Mouse (Mus musculus) kidney, adult 2 months (tissue): Measurements from ENCODE around the gene Insig1. TPM values are rescaled to one million over a fixed set of nuclear protein-coding genes. Genes with fewer than 3 reads are reported as not detected.

Experiments
- DNase-seq: peaks from one replicate; pipeline ENCODE4 v3.0.0; 2021
- H3K27ac ChIP-seq: fragments of 200-500 bp; 2 replicates; pipeline ENCODE4 v1.5.1; 2012; ENCODE audit warnings: low read depth, low read length, control low read depth, inconsistent platforms; ENCODE audit not compliant: insufficient read depth
- H3K27me3 ChIP-seq: fragments of 200-500 bp; replicated peaks from 2 replicates; pipeline ENCODE4 v1.6.1; 2012; ENCODE audit warnings: mild to moderate bottlenecking, moderate library complexity, low read length, inconsistent platforms; ENCODE audit not compliant: control insufficient read depth, insufficient read depth
- H3K36me3 ChIP-seq: fragments of 200-500 bp; 2 replicates; pipeline ENCODE4 v1.6.1; 2012; ENCODE audit warnings: mild to moderate bottlenecking, moderate library complexity, low read length, inconsistent platforms; ENCODE audit not compliant: control insufficient read depth, insufficient read depth
- H3K4me1 ChIP-seq: fragments of 200-500 bp; 2 replicates; pipeline ENCODE4 v1.6.1; 2011; ENCODE audit warnings: low read length; ENCODE audit not compliant: control insufficient read depth, insufficient read depth
- H3K4me3 ChIP-seq: fragments of 200-500 bp; 2 replicates; pipeline ENCODE4 v1.5.1; 2011; ENCODE audit warnings: mild to moderate bottlenecking, low read depth, low read length, control low read depth; ENCODE audit not compliant: insufficient read depth
- CTCF ChIP-seq: fragments of 200-500 bp; conservative IDR thresholded peaks from 2 replicates; pipeline ENCODE4 v1.5.1; 2011; ENCODE audit warnings: low read depth, mild to moderate bottlenecking, control low read depth, low read length, moderate library complexity, mixed read lengths; ENCODE audit not compliant: insufficient read depth, insufficient read length
- POLR2A ChIP-seq: fragments of 200-500 bp; IDR thresholded peaks from one replicate; pipeline ENCODE4 v1.6.1; 2011; ENCODE audit warnings: low read depth, low read length, control low read depth
- WGBS: fragments of 180-500 bp; shearing (Covaris S2); methylation state at CpG from one replicate; pipeline ENCODE4 v1.1.7; 2018; 5-methylcytosine and 5-hydroxymethylcytosine counted together
- polyA plus RNA-seq: library from polyadenylated mRNA; depleted of rRNA; stranded (reverse); fragments of >200 nt; gene quantifications from 2 replicates; pipeline ENCODE4 v1.2.3, GENCODE M21; 2012; rRNA removed

Insig1 gene
- polyA plus RNA-seq, 1 experiment, result 52.0 TPM

DNA sequence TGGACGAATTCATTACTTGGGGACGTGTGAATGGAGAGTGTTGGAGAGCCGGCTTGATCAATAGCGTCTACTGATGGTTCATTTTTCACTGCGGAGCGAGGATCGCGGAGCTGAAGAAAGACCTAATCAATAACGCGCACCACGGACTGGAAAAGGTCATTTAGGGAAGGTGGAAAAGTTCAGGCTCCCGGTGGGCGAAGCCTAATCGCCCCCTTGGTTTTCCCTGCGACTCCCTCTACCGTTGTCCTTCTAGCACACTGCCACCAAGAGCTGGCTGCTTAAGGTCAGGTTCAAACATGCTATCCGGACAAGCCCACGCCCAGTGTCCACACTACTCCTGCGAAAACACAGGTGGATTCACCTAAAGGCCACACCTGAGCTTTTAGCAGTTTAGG lies 47.4 kb downstream of the Insig1 start:
- TF ChIP-seq POLR2A, result no peak
- no peak for TF ChIP-seq CTCF
- 3% methylated on average over 19 of the region's 19 CpGs for WGBS
- peaks cover 2% of the 10 kb centered on the region for H3K27me3 ChIP-seq

DNA sequence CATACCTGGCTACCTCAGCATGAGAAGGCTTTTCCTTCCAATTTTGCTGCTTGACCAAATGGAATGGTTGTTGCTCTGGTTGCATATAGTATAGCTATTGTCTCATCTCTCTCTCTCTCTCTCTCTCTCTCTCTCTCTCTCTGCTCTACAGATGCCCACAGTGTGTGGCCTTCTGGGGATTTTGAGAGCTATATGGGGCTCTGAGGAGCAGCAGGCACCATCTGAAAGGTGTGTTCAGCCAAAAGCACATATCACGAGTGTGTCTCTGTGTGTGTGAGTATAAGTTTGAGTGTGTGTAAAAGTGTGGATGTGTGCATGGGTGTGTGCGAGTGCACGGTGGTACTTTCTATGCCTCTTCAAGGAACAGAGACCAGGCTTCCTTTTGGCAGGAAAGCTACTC lies 48.4 kb downstream of the Insig1 start:
- no peak overlapping the region for H3K27ac ChIP-seq
- no peak for DNase-seq
- no peak overlapping the region for H3K4me3 ChIP-seq
- peaks cover 6% of the 10 kb centered on the region for H3K27me3 ChIP-seq
- H3K4me1 ChIP-seq, result 0 out of 2 replicates have a peak, but pooled peaks cover 3% of the 10 kb centered on the region
- H3K36me3 ChIP-seq, result no peaks in the 10 kb centered on the region
- no peak for TF ChIP-seq CTCF
- no peak for TF ChIP-seq POLR2A
- WGBS, result 45% methylated on average over 3 of the region's 3 CpGs

More for the DNA sequence above, 47.4 kb downstream of the Insig1 start:
- Histone ChIP-seq H3K4me3 (peak overlapping the region; percentile 37; the same call in 1 of the 2 replicates), H3K36me3 (no peaks in the 10 kb centered on the region), H3K27ac (no peak overlapping the region), H3K4me1 (0 out of 2 replicates have a peak, but pooled peaks cover 2% of the 10 kb centered on the region)
- no peak for DNase-seq

DNA sequence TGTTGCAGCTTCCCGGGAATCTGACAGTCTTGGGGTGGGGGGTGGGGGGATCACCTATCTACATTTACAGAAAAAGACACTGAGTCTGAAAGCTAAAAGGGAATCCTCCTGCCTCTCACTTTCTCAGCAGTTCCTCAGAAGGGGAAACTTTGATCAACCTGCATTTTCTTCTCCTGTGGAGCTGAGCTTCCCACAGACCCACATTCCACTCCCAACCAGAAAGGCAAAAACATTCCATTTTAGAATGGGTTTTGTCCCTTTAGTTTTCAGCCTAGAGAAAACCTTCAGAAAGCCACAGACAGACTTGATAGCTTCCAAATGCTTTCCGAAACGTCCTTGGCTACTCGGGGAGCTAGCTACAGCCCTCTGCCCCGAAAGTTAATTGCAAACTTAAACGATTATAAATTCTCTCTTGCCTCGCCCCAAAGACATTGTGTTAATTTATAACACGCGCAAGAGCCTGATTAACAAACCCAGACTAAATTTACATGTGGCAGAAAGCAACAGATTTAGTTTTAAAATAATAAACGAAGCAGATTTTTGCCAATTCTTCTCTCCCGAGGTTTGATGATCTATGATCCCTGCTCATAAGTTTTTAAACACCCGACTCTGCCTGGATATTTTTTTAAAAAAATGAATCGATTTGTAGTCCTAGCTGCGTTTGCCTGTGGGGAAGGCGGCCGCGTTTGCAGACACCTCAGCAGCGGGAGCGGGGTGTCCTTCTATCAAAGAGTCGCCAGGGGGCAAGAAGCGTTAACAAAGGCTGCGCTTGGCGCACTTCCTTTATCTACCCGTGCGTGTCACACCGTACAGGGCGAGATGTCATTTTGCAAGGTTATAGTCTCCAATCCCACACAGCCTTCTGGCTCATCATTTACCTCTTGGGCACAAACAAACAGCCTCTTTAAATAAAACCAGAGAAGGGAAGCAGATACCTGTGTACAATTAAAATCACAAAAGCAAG lies 51.6 kb downstream of the Insig1 start:
- no peak overlapping the region for H3K4me3 ChIP-seq

DNA sequence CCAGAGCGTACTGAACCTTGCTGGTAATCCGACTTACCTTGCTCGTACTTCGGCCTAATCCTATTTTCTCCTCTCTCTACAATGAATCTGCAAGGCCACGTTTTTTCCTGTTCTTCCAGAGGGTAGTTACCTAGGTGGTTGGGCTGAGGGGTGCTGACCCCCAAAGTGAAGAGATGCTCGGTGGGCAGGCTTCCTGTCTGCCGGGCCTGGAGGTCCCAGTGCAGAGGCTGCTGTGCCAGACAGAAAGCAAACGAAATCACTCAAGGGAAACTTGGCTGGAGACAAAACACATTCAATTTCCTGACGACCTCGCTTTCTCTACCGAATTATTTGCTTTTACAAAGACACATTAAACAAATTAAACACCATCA lies 52.3 kb downstream of the Insig1 start:
- WGBS, result 5% methylated on average over 11 of the region's 11 CpGs
- Histone ChIP-seq H3K27me3 (peaks cover 6% of the 10 kb centered on the region), H3K36me3 (no peaks in the 10 kb centered on the region), H3K27ac (no peak overlapping the region), H3K4me1 (0 out of 2 replicates have a peak, but pooled peaks cover 3% of the 10 kb centered on the region), H3K4me3 (no peak overlapping the region)
- DNase-seq, result no peak
- no peak for TF ChIP-seq CTCF

More for the DNA sequence above, 51.6 kb downstream of the Insig1 start:
- H3K27ac ChIP-seq, result no peak overlapping the region
- peak; percentile 72 for DNase-seq
- H3K4me1 ChIP-seq, result 0 out of 2 replicates have a peak, but pooled peaks cover 3% of the 10 kb centered on the region
- H3K36me3 ChIP-seq, result no peaks in the 10 kb centered on the region
- peaks cover 6% of the 10 kb centered on the region for H3K27me3 ChIP-seq
- TF ChIP-seq CTCF (peak; percentile 47), POLR2A (no peak)
- WGBS, result 3% methylated on average over 27 of the region's 27 CpGs

DNA sequence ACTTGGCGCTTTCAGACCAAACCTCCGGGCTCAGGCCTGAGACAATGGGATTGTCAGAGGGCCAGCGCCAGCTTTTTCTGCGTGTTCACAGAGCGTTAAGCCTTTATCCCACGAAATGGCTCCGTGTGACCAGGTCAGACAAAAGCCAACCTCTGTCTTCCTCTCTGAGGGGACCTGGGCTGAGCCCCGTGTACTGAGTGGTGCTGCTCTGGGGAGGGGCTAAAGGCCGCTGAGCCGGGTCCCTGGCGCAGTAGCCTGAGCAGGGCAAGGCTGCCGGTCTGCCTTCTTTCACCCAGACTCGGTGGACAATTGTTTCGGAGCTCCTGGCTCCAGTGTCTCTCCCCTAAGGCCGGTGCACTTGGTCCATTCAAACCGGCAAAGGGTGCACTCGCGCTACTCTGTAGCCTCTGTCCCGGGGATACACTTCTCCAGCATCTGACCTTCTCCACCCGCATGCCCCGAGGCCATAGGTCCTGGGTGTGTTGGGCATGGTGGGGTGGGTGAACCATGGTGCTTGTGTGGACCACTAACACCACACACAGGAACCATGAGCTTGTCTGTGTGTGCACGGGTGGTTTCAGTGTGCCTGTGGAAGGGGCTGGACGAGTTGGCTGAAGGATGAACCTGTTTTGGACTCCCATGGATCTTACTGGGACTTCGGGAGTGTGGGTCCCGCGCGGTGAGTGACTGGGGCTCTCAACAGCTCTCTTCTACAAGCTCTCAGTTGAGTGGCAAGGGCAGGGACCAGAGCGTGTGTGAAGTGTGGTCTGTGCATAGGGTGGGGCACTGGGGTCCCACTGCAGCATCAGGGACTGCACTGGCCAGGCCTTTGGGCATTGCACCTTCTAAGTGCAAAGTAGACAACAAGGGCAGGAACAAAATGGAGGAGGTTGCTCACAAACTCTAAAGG lies 53.4 kb downstream of the Insig1 start:
- Histone ChIP-seq H3K4me1 (0 out of 2 replicates have a peak, but pooled peaks cover 3% of the 10 kb centered on the region), H3K27ac (no peak overlapping the region), H3K36me3 (no peaks in the 10 kb centered on the region), H3K4me3 (no peak overlapping the region), H3K27me3 (peaks cover 6% of the 10 kb centered on the region)
- WGBS, result 15% methylated on average over 28 of the region's 28 CpGs
- peak; percentile 10 for DNase-seq
- TF ChIP-seq CTCF (no peak), POLR2A (no peak)

Other genes with a start within 250 kb of the Insig1 start
- not detected in 2 replicates for gene Htr5a, start 229.2 kb upstream of the Insig1 start, polyA plus RNA-seq
- gene En2, start 94.3 kb downstream of the Insig1 start, polyA plus RNA-seq, result 0.09 and 0.15 TPM in 2 replicates
- 0.11 and 0.19 TPM in 2 replicates for gene Cnpy1, start 174.4 kb downstream of the Insig1 start, polyA plus RNA-seq
- 18.4 and 19.0 TPM in 2 replicates for gene Rbm33, start 245.8 kb downstream of the Insig1 start, polyA plus RNA-seq